Comparison of ENCODE assay signal across 14 mouse cellular contexts in the genomic region with DNA sequence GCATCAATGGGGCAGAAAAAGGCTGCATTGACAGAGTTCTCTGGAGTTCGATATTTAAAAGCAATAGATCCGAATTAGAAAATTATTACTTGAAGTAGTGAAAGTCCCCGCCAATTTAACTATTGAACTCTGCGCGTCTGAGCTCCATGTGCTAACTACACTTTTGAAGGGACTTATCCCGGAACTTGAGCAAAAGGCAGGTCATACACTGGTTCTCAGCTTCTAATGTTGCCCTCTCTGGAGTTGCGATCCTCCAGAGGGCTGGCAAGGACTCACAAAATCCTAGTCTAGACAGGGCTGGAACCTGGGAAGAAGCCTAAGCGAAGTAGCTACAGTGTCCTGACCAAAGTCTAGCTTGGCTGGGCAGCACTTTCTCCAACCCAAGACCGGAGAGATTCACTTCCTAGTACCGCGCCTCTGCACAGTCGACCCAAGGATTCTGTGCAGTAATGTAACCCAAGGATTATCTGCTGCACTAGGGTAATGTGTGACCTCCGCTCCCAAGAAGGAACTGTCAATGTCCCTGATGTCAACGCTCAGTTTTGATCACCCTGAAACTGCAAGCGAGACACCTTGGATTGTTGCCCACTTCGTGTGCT. TPM values are rescaled to one million over a fixed set of nuclear protein-coding genes. Genes with fewer than 3 reads are reported as not detected.
DNase-seq lines count a peak whose midpoint lies in the region; ATAC-seq lines count a peak whose summit lies in the region.
"Had no signal": no experiment of that assay in that cellular context is flagged by ENCODE, and none has a peak within 500 bp of the region (broad histone marks: within the 10 kb centered on the region; RNA-seq: fewer than 3 reads in every experiment).

No protein-coding gene starts in this region.

- H3K4me3 ChIP-seq in forebrain, embryonic 11.5 days (ENCODE audit: low read depth, low read length) = no peak overlapping the region
- H3K4me3 ChIP-seq in forebrain, embryonic 15.5 days = no peak overlapping the region; the same call in 1 of the 2 replicates
- no peak overlapping the region for H3K4me3 ChIP-seq in kidney, embryonic 15.5 days (replicated peaks)
- peak overlapping the region; percentile 74 for H3K4me3 ChIP-seq in embryonic facial prominence, embryonic 10.5 days
- 0 out of 2 replicates have a peak overlapping the region, but pooled peaks have one; percentile 2 for H3K4me3 ChIP-seq in limb, embryonic 15.5 days
- H3K4me3 ChIP-seq: hindbrain, embryonic 15.5 days had no signal

- H3K27ac ChIP-seq in forebrain, embryonic 11.5 days (ENCODE audit: low read depth, low read length) = no peak overlapping the region
- H3K27ac ChIP-seq in forebrain, embryonic 15.5 days (replicated peaks) = no peak overlapping the region
- H3K27ac ChIP-seq in kidney, embryonic 15.5 days = no peak overlapping the region
- peak overlapping the region; percentile 94 for H3K27ac ChIP-seq in embryonic facial prominence, embryonic 10.5 days (replicated peaks)
- no peak overlapping the region for H3K27ac ChIP-seq in limb, embryonic 15.5 days
- H3K27ac ChIP-seq: hindbrain, embryonic 15.5 days had no signal

- no peaks in the 10 kb centered on the region for H3K9me3 ChIP-seq in forebrain, embryonic 11.5 days (ENCODE audit: control insufficient read depth, low read length)
- H3K9me3 ChIP-seq in forebrain, embryonic 15.5 days = no peaks in the 10 kb centered on the region
- no peaks in the 10 kb centered on the region for H3K9me3 ChIP-seq in kidney, embryonic 15.5 days (replicated peaks)
- H3K9me3 ChIP-seq in embryonic facial prominence, embryonic 10.5 days = no peaks in the 10 kb centered on the region
- H3K9me3 ChIP-seq in limb, embryonic 15.5 days = no peaks in the 10 kb centered on the region
- H3K9me3 ChIP-seq: hindbrain, embryonic 15.5 days had no signal

- WGBS in forebrain, embryonic 11.5 days = under 1% methylated on average over 16 of the region's 16 CpGs
- WGBS in forebrain, embryonic 15.5 days = under 1% methylated on average over 16 of the region's 16 CpGs
- WGBS in kidney, embryonic 15.5 days = 2% methylated on average over 16 of the region's 16 CpGs
- 1% methylated on average over 16 of the region's 16 CpGs for whole genome bisulfite sequencing in embryonic facial prominence, embryonic 10.5 days
- WGBS in limb, embryonic 15.5 days = 2% methylated on average over 16 of the region's 16 CpGs

- H3K27me3 ChIP-seq in forebrain, embryonic 11.5 days (ENCODE audit: control insufficient read depth, insufficient read depth, low read length) = peaks cover 70% of the 10 kb centered on the region
- peaks cover 49% of the 10 kb centered on the region for H3K27me3 ChIP-seq in forebrain, embryonic 15.5 days
- H3K27me3 ChIP-seq in kidney, embryonic 15.5 days = peaks cover 92% of the 10 kb centered on the region
- H3K27me3 ChIP-seq in embryonic facial prominence, embryonic 10.5 days (replicated peaks; ENCODE audit: low read depth, poor library complexity, severe bottlenecking) = peaks cover 100% of the 10 kb centered on the region
- H3K27me3 ChIP-seq in limb, embryonic 15.5 days = peaks cover 85% of the 10 kb centered on the region

- no peak for ATAC-seq in forebrain, embryonic 11.5 days (replicated peaks; ENCODE audit: low FRiP score)
- no peak for ATAC-seq in forebrain, embryonic 15.5 days (replicated peaks)
- no peak for ATAC-seq in kidney, embryonic 15.5 days (replicated peaks; ENCODE audit: low FRiP score)
- ATAC-seq in limb, embryonic 15.5 days (ENCODE audit: insufficient number of reproducible peaks, low FRiP score, low TSS enrichment, low read depth) = no peak
- ATAC-seq: activated CD4-positive, CD25-positive, alpha-beta regulatory T cell, adult 4 months had no signal

- no peak overlapping the region for H3K4me2 ChIP-seq in forebrain, embryonic 11.5 days (ENCODE audit: low read depth, low read length, severe bottlenecking)
- no peak overlapping the region for H3K4me2 ChIP-seq in forebrain, embryonic 15.5 days (replicated peaks)
- no peak overlapping the region for H3K4me2 ChIP-seq in kidney, embryonic 15.5 days
- H3K4me2 ChIP-seq in limb, embryonic 15.5 days = no peak overlapping the region
- H3K4me2 ChIP-seq: hindbrain, embryonic 15.5 days; liver, embryonic 11.5 days had no signal

- peaks cover 20% of the 10 kb centered on the region for H3K4me1 ChIP-seq in forebrain, embryonic 11.5 days (replicated peaks; ENCODE audit: control insufficient read depth, insufficient read depth, low read length)
- peaks cover 25% of the 10 kb centered on the region for H3K4me1 ChIP-seq in forebrain, embryonic 15.5 days
- peaks cover 31% of the 10 kb centered on the region for H3K4me1 ChIP-seq in kidney, embryonic 15.5 days
- peaks cover 27% of the 10 kb centered on the region for H3K4me1 ChIP-seq in embryonic facial prominence, embryonic 10.5 days
- H3K4me1 ChIP-seq in limb, embryonic 15.5 days = peaks cover 37% of the 10 kb centered on the region

- DNase-seq in forebrain, embryonic 11.5 days (ENCODE audit: low spot score) = peak; percentile 51
- DNase-seq in kidney, adult 9 months = peak; percentile 13
- peak; percentile 50 for DNase-seq in embryonic facial prominence, embryonic 10.5 days (ENCODE audit: low spot score)
- no peak for DNase-seq in right cerebral cortex, postnatal 14 days
- DNase-seq in cerebellum, adult 8-10 months = no peak
- DNase-seq: cerebellum, postnatal 36 days; kidney, postnatal 14 days; thymus, postnatal 25 days had no signal

- no peak overlapping the region for H3K9ac ChIP-seq in forebrain, embryonic 11.5 days (ENCODE audit: low read length)
- no peak overlapping the region for H3K9ac ChIP-seq in forebrain, embryonic 15.5 days (replicated peaks)
- H3K9ac ChIP-seq in kidney, embryonic 15.5 days = no peak overlapping the region
- no peak overlapping the region for H3K9ac ChIP-seq in limb, embryonic 15.5 days
- H3K9ac ChIP-seq: hindbrain, embryonic 15.5 days had no signal

- no peaks in the 10 kb centered on the region for H3K36me3 ChIP-seq in forebrain, embryonic 11.5 days (ENCODE audit: control insufficient read depth, insufficient read depth, low read length)
- no peaks in the 10 kb centered on the region for H3K36me3 ChIP-seq in forebrain, embryonic 15.5 days
- no peaks in the 10 kb centered on the region for H3K36me3 ChIP-seq in kidney, embryonic 15.5 days
- no peaks in the 10 kb centered on the region for H3K36me3 ChIP-seq in embryonic facial prominence, embryonic 10.5 days (replicated peaks)
- H3K36me3 ChIP-seq in limb, embryonic 15.5 days = no peaks in the 10 kb centered on the region
- H3K36me3 ChIP-seq: hindbrain, embryonic 15.5 days had no signal

RNA-seq across cellular contexts. Expression of gene Lhx8, which starts 3.0 kb away (rescaled TPM):
- polyA plus RNA-seq in forebrain, embryonic 11.5 days (2014; fragmentation: Nextera tagmentation; extraction: Ambion mirVana) = 19.8 and 31.4 TPM in 2 replicates
- polyA plus RNA-seq in forebrain, embryonic 15.5 days (2015; fragmentation: Nextera tagmentation; extraction: Ambion mirVana) = 22.6 and 25.3 TPM in 2 replicates
- not detected in 2 replicates for polyA plus RNA-seq in kidney, embryonic 15.5 days (2015; fragmentation: Nextera tagmentation; extraction: Ambion mirVana)
- polyA plus RNA-seq in embryonic facial prominence, embryonic 10.5 days (2016; fragmentation: Nextera tagmentation; extraction: Ambion mirVana) = 59.5 and 63.6 TPM in 2 replicates
- polyA plus RNA-seq in limb, embryonic 15.5 days (2015; fragmentation: Nextera tagmentation; extraction: Ambion mirVana) = 1.2 and 2.4 TPM in 2 replicates
- polyA plus RNA-seq: activated CD4-positive, CD25-positive, alpha-beta regulatory T cell, adult 4 months had no signal

Comparison
In these comparisons a context has a peak if more than half of its experiments do, and no peak if none do; other contexts are left out.
1. DNase-seq: peak in forebrain, embryonic 11.5 days (single experiment), kidney, adult 9 months (single experiment) and embryonic facial prominence, embryonic 10.5 days (single experiment); none in right cerebral cortex, postnatal 14 days (single experiment) and cerebellum, adult 8-10 months (single experiment).
2. H3K4me3 ChIP-seq: peak in embryonic facial prominence, embryonic 10.5 days (single experiment) and limb, embryonic 15.5 days (single experiment); none in forebrain, embryonic 11.5 days (single experiment), forebrain, embryonic 15.5 days (single experiment) and kidney, embryonic 15.5 days (single experiment).